Mouse (Mus musculus) left cerebral cortex, postnatal 4 days (tissue): ENCODE measurements at regions not wholly inside any gene's neighbourhood (a gene's known extent, or its start where the extent isn't known, plus 50 kb on each side); places are given as distances from the start of the nearest gene placed in this dataset.
"Not testable (repeated sequence)": the region's sequence is repeated elsewhere in the genome, so short reads cannot be mapped to it uniquely, and the experiment has no call there.

Experiments
- DNase-seq: peaks from one replicate; pipeline ENCODE4 v3.0.0-alpha.2; 2022
- intact Hi-C: fragments of 180-260 bp; cut with DNase I; formaldehyde crosslinking; loops from one replicate; pipeline ENCODE4 v1.15.1; 2025

DNA sequence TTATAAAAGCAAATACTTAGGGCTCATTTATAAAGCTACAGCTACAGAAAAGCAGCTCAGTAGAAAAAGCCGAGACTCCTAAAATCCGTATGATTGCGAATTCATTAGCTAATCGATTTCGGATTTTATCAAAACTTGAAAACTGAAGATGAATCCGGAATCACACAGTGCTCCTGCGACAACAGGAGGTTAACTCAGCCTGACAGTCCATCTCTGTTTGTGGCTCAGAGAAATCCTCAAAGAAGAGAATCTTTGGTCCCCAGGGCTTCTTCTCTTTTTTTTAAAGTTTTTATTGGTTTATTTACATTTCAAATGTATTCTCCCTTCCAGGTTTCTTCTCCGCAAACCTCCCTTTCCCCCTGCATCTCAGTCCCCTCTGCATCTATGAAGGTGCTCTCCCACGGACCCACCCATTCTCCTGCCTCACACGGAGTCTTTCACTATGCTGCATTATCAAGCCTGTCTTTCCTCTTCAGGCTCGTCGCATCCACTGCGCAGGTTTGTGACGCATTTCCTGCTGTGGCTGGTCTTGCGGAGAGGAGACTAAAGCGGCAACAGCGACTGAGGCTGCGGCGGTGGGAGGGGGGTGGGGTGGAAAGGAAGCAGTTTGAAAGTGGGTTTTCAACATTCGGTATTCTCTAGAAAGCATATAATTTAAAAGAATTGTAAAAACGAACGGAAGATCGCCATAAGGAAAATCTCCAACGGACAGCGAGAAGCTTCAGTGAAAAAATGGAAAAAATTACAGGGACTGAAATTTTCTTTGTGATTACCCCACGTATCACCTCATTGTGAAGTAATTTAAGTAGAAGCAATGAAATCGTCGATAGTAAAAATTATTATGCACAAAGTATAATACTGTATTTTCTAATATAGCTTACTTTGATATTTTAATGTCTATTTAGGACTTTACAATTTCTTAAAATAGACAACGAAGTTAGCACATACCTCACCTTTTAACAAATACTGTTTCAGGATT, 482.5 kb upstream of the Snrpn start:
- intact Hi-C loops, result not testable (repeated sequence)
- peak; percentile 60 for DNase-seq

DNA sequence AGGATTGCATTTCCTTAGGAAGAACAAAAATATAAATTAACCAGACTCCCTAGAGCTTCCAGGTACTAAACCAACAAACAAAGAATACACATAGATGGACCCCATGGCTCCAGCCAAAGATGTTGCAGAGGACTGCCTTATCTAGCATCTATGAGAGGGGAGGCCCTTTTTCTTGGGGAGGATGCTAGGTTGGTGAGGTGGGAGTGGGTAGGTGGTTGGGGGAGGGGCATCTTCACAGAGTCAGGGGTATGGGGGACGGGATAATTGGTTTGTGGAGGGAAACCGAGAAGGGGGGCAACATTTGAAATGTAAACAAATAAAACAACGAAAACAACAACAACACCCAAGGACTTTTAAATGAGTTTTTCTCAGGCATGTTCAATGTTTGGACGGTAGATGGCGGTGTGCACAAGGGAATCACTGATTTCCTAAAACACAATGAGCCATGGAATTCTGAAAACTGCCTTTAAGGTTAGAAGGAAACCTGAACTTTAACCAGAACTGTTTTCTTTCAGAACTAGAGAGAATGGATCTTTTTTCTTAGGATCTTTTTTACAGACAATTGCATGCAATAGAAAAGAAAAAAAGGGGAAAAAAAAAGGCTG, 477.2 kb upstream of the Snrpn start:
- DNase-seq, intact Hi-C loops: not testable (repeated sequence)
